Mouse (Mus musculus) intestine, embryonic 14.5 days (tissue): ENCODE measurements at regions not wholly inside any gene's neighbourhood (a gene's known extent, or its start where the extent isn't known, plus 50 kb on each side); places are given as distances from the start of the nearest gene placed in this dataset.

Experiments used
- ATAC-seq: fragments of 200-750 bp; cut with Nextera tagmentation; replicated peaks from 2 replicates; pipeline ENCODE4 v1.8.0; 2017; ENCODE audit warnings: low read depth, moderate number of reproducible peaks, moderate TSS enrichment, moderate library complexity; ENCODE audit not compliant: low FRiP score, low TSS enrichment
- DNase-seq: peaks from one replicate; pipeline ENCODE4 v3.0.0-alpha.2; 2018; ENCODE audit warnings: low spot score
- H3K27ac ChIP-seq: fragments of 300-500 bp; sonication (generic); 2 replicates; pipeline ENCODE4 v1.5.1; 2014; ENCODE audit warnings: low read depth, mild to moderate bottlenecking, control low read depth
- H3K27me3 ChIP-seq: fragments of 300-500 bp; sonication (generic); replicated peaks from 2 replicates; pipeline ENCODE4 v1.6.1; 2014; ENCODE audit warnings: low read length, control low read depth; ENCODE audit not compliant: control insufficient read depth, insufficient read depth
- H3K36me3 ChIP-seq: fragments of 300-500 bp; sonication (generic); 2 replicates; pipeline ENCODE4 v1.6.1; 2014; ENCODE audit warnings: low read length, control low read depth; ENCODE audit not compliant: control insufficient read depth, insufficient read depth
- H3K4me1 ChIP-seq: fragments of 300-500 bp; sonication (generic); replicated peaks from 2 replicates; pipeline ENCODE4 v1.6.1; 2014; ENCODE audit warnings: low read length, control low read depth, mixed read lengths; ENCODE audit not compliant: control insufficient read depth, insufficient read depth
- H3K4me2 ChIP-seq: fragments of 300-500 bp; sonication (generic); 2 replicates; pipeline ENCODE4 v1.6.1; 2014; ENCODE audit warnings: low read length
- H3K4me3 ChIP-seq: fragments of 300-500 bp; sonication (generic); 2 replicates; pipeline ENCODE4 v1.5.1; 2014; ENCODE audit warnings: low read depth, low read length, control low read depth, mixed read lengths
- H3K9ac ChIP-seq: fragments of 300-500 bp; sonication (generic); 2 replicates; pipeline ENCODE4 v1.6.1; 2014; ENCODE audit warnings: mild to moderate bottlenecking, low read length
- H3K9me3 ChIP-seq: fragments of 300-500 bp; sonication (generic); 2 replicates; pipeline ENCODE4 v1.6.1; 2016; ENCODE audit warnings: low read length, control low read depth; ENCODE audit not compliant: control insufficient read depth
- WGBS: fragments of 180-500 bp; shearing (Covaris S2); extraction: QIAGEN DNeasy Blood & Tissue Kit; methylation state at CpG from one replicate; pipeline ENCODE4 v1.1.7; 2014; 5-methylcytosine and 5-hydroxymethylcytosine counted together

GRCm38 (mm10) chr8:103381575-103381974 is 596.1 kb upstream of the Cdh11 start:
- no peak overlapping the region for H3K9ac ChIP-seq
- no peak overlapping the region for H3K27ac ChIP-seq
- DNase-seq (no peak), ATAC-seq (no peak)
- H3K36me3 ChIP-seq, result no peaks in the 10 kb centered on the region
- 79% methylated on average over 3 of the region's 3 CpGs for WGBS
- H3K9me3 ChIP-seq, result no peaks in the 10 kb centered on the region
- peaks cover 9% of the 10 kb centered on the region for H3K4me1 ChIP-seq
- no peaks in the 10 kb centered on the region for H3K27me3 ChIP-seq
- no peak overlapping the region for H3K4me2 ChIP-seq
- H3K4me3 ChIP-seq, result no peak overlapping the region

DNA sequence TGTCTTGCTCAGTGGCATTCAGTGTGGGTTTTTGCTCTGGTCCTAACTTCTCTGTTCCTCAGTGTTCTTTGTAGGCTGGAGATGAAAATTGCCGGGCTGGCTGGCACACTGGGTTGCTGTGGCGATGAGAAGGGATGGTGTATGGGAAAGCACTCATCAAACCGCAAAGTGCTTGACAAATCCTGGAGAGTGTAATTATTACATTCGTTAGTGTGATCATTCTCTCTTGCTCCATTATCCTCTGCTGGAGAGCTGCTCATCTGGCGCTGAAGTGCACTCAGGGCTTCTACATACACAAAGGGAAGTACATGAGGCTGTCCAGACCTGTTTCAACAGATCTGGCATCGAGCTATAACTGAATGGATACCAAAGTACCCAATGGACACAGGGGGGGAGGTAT is 605.9 kb upstream of the Cdh11 start:
- no peaks in the 10 kb centered on the region for H3K27me3 ChIP-seq
- no peak for ATAC-seq

GRCm38 (mm10) chr8:103395316-103395715 is 609.9 kb upstream of the Cdh11 start:
- Histone ChIP-seq H3K9me3 (no peaks in the 10 kb centered on the region), H3K27ac (no peak overlapping the region), H3K36me3 (no peaks in the 10 kb centered on the region), H3K4me3 (no peak overlapping the region), H3K4me2 (no peak overlapping the region), H3K4me1 (no peaks in the 10 kb centered on the region), H3K9ac (no peak overlapping the region), H3K27me3 (no peaks in the 10 kb centered on the region)
- no peak for DNase-seq
- 42% methylated on average over 4 of the region's 4 CpGs for WGBS
- no peak for ATAC-seq

More for the DNA sequence above, 605.9 kb upstream of the Cdh11 start:
- Histone ChIP-seq H3K9me3 (no peaks in the 10 kb centered on the region), H3K4me3 (no peak overlapping the region), H3K27ac (no peak overlapping the region), H3K4me1 (no peaks in the 10 kb centered on the region), H3K36me3 (no peaks in the 10 kb centered on the region), H3K4me2 (no peak overlapping the region), H3K9ac (no peak overlapping the region)
- no peak for DNase-seq
- WGBS, result 72% methylated on average over 6 of the region's 6 CpGs

DNA sequence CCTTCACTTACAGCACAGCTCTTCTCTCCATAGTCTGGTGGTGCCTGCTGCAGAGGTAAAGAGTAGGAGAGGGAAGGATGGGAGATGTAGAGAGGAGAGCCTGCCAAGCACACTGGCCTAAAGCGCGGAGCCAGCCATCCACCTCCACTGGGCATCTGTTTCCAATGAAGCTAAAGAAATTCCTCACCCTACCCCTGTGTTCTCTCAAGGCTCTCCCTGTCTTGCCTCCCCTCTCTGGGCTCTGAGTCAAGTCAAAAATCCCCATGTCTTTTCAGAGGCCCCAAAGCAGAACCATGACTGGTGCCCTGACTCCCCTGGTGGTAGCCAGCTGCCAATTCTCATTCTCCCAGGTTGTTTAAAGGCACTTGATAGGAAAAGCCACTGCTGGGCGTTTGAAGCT is 612.7 kb upstream of the Cdh11 start:
- DNase-seq, result no peak
- no peak overlapping the region for H3K4me2 ChIP-seq

DNA sequence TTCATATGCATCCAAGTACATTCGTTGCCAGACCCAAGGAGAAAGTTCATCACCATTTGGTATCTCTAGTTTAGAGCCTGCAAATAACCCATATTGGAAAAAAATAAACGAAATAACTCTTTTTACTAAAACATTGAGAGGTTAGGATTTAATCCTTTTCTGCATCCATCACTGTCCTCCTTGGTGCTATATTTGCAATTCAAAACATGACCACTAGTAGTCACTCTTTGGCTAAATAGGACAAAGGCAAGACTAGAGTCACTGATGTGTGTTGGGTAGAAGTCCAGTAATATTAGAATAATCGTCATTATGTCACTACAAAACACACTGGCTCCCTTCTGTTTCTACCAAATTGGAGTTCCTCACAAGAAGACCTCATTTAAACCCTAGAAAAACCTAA is 614.0 kb upstream of the Cdh11 start:
- WGBS, result 91% methylated on average over 3 of the region's 3 CpGs
- ATAC-seq, result no peak
- no peak for DNase-seq

More for the DNA sequence above, 612.7 kb upstream of the Cdh11 start:
- no peak overlapping the region for H3K4me3 ChIP-seq
- H3K4me1 ChIP-seq, result no peaks in the 10 kb centered on the region
- no peak overlapping the region for H3K9ac ChIP-seq
- no peak overlapping the region for H3K27ac ChIP-seq
- no peaks in the 10 kb centered on the region for H3K27me3 ChIP-seq
- peaks cover 2% of the 10 kb centered on the region; the same call in 1 of the 2 replicates for H3K9me3 ChIP-seq
- H3K36me3 ChIP-seq, result no peaks in the 10 kb centered on the region
- 66% methylated on average over 3 of the region's 3 CpGs for WGBS
- ATAC-seq, result no peak

GRCm38 (mm10) chr8:103400143-103400542 is 614.7 kb upstream of the Cdh11 start:
- no peaks in the 10 kb centered on the region for H3K27me3 ChIP-seq
- H3K36me3 ChIP-seq, result no peaks in the 10 kb centered on the region
- 81% methylated on average over 1 of the region's 1 CpGs for WGBS
- H3K4me1 ChIP-seq, result no peaks in the 10 kb centered on the region
- DNase-seq, result no peak
- H3K9me3 ChIP-seq, result peaks cover 2% of the 10 kb centered on the region; the same call in 1 of the 2 replicates
- no peak overlapping the region for H3K27ac ChIP-seq
- H3K4me3 ChIP-seq, result no peak overlapping the region
- H3K9ac ChIP-seq, result no peak overlapping the region
- no peak overlapping the region for H3K4me2 ChIP-seq
- ATAC-seq, result no peak

More for the DNA sequence above, 614.0 kb upstream of the Cdh11 start:
- H3K9ac ChIP-seq, result no peak overlapping the region
- no peak overlapping the region for H3K27ac ChIP-seq
- no peak overlapping the region for H3K4me2 ChIP-seq
- no peaks in the 10 kb centered on the region for H3K4me1 ChIP-seq
- no peaks in the 10 kb centered on the region for H3K27me3 ChIP-seq
- no peak overlapping the region for H3K4me3 ChIP-seq
- H3K36me3 ChIP-seq, result no peaks in the 10 kb centered on the region
- H3K9me3 ChIP-seq, result peaks cover 2% of the 10 kb centered on the region; the same call in 1 of the 2 replicates

DNA sequence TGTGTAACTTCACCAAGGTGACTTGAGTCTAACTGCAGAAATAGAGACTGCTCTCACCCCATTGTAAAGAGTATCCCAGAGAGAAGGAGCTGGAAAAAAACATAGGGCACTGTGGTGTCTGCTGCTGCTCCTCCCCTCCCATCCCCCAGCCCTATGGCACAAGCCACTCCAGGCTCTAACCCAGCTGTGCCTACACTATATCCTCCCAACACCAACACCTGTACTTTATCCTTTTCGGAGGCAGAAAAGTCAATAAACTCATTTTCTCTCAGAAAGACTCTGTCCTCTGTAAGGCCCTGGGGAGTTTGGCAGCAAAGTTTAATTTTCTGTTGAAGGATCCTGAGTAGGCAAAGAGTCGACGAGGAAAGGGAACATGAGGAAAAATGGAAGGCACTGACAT is 617.3 kb upstream of the Cdh11 start:
- Histone ChIP-seq H3K27me3 (no peaks in the 10 kb centered on the region), H3K27ac (no peak overlapping the region), H3K4me1 (peaks cover 11% of the 10 kb centered on the region; the same call in 1 of the 2 replicates), H3K9ac (no peak overlapping the region), H3K4me2 (no peak overlapping the region), H3K4me3 (no peak overlapping the region), H3K36me3 (no peaks in the 10 kb centered on the region), H3K9me3 (peaks cover 2% of the 10 kb centered on the region; the same call in 1 of the 2 replicates)
- 74% methylated on average over 3 of the region's 3 CpGs for WGBS
- DNase-seq (no peak), ATAC-seq (no peak)

DNA sequence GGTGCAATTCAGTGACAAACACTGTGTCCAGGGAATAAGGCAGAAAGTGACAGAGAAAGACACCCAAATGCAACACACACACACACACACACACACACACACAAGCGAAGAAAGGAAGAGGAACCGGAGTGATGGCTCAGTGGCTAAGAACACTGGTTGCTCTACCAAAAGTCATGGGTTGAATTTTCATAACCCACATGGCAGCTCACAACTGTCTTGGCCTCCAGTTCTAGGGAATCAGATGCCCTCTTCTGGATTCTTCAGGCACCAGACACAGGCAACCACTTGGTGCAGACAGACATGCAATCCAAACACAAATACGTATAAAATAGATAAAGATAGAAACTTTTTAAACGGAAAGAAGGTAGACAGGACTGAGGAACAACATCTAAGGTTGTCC is 618.4 kb upstream of the Cdh11 start:
- Histone ChIP-seq H3K9me3 (peaks cover 2% of the 10 kb centered on the region; the same call in 1 of the 2 replicates), H3K36me3 (no peaks in the 10 kb centered on the region), H3K4me1 (peaks cover 16% of the 10 kb centered on the region; the same call in 1 of the 2 replicates), H3K9ac (no peak overlapping the region), H3K4me3 (no peak overlapping the region), H3K27me3 (no peaks in the 10 kb centered on the region), H3K4me2 (no peak overlapping the region), H3K27ac (no peak overlapping the region)
- WGBS, result 90% methylated on average over 4 of the region's 4 CpGs
- DNase-seq (no peak), ATAC-seq (no peak)

- no peaks in the 10 kb centered on the region for H3K27me3 ChIP-seq
- H3K9me3 ChIP-seq, result peaks cover 2% of the 10 kb centered on the region; the same call in 1 of the 2 replicates
- H3K36me3 ChIP-seq, result no peaks in the 10 kb centered on the region
- H3K4me1 ChIP-seq, result peaks cover 23% of the 10 kb centered on the region; the same call in 1 of the 2 replicates
- ATAC-seq, result no peak
- H3K4me3 ChIP-seq, result no peak overlapping the region
- DNase-seq, result no peak
- H3K4me2 ChIP-seq, result no peak overlapping the region; the same call in 1 of the 2 replicates
- no peak overlapping the region for H3K9ac ChIP-seq
- 34% methylated on average over 12 of the region's 12 CpGs for WGBS
- 0 out of 2 replicates have a peak overlapping the region, but pooled peaks have one; percentile 22 for H3K27ac ChIP-seq
These were observed 620.3 kb upstream of the Cdh11 start for GRCm38 (mm10) chr8:103405787-103406186.
